Mouse (Mus musculus): Measurements from ENCODE around the gene Prr13. TPM values are rescaled to one million over a fixed set of nuclear protein-coding genes. Genes with fewer than 3 reads are reported as not detected.

The Prr13 gene
- polyA plus RNA-seq, 1 experiment: 56.7 TPM

DNA sequence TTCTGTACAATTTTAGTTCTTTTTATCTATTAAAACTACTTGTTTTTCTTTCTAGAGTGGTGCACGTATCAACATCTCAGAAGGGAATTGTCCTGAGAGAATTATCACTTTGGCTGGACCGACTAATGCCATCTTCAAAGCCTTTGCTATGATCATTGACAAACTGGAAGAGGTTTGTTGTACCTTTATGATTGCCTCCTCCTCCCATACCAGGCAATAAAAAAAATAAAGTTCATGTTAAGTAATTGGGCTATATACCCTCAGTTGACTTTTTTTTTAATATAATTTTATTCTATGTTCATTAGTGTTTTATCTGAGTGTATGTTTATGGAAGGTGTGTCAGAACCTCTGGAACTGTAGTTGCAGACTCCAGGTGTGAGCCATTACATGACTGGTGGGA lies 15.7 kb downstream of the Prr13 start:
- TF ChIP-seq GATA1 (IDR thresholded peaks at IDR 0.05; ENCODE audit: low read length): no peak

DNA sequence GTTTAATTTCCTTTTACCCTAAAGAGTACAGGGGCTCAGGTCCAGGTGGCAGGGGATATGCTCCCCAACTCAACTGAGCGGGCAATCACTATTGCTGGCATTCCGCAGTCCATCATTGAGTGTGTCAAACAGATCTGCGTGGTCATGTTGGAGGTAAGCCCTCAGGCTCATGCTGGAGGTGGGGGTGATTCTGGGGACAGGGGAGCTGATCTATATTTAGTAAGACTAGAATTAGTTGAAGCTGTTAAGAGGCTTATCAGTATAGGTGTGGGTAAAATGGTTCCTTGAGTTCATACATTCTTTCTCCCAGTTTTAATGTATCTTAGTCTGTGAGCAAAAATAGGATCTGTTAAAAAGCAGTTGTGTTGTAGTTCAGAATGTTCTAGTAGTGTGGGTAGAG lies 24.3 kb downstream of the Prr13 start:
- no peak for TF ChIP-seq GATA1 (IDR thresholded peaks at IDR 0.05; ENCODE audit: low read length)

DNA sequence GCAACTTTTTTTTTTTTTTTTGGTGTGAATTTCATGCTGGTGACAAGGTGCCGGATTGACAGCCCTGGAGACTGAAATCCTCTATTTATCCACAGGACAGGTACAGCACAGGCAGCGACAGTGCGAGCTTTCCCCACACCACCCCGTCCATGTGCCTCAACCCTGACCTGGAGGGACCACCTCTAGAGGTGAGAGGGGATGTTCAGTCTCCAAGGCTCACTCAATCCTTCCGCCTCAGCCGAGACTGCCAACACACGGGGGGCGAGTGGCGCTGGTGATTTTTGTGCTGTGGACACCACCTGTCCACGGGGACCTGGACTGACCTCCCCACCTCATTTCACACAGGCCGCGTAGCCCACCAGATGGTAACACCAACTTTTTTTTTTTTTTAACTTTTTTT lies 27.0 kb downstream of the Prr13 start:
- TF ChIP-seq GATA1 (IDR thresholded peaks at IDR 0.05; ENCODE audit: low read length): no peak

DNA sequence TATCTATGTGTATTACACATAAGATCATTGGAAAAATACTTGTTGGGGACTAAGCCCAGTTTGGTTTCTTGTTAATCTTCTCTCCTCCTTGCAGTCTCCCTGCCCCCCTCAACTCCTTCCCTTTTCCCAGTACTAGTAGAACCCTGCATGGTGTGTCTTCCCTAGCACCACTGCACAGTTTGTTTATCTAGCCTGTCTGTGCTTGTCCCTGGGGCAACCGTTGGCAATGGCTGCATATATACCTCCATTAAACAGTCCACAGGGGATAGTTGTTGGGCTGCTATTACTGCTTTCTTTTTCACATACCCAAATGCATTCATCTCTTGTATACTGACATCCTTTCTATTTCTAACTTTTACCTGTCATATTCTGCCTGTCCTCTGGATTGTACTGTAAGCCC lies 28.8 kb downstream of the Prr13 start:
- no peak for TF ChIP-seq GATA1 (IDR thresholded peaks at IDR 0.05; ENCODE audit: low read length)

- TF ChIP-seq GATA1 (IDR thresholded peaks at IDR 0.05; ENCODE audit: low read length): no peak
Measured at GRCm38 (mm10) chr15:102498322-102498721, 39.5 kb downstream of the Prr13 start.

GRCm38 (mm10) chr15:102499370-102499769 lies 40.5 kb downstream of the Prr13 start:
- TF ChIP-seq GATA1 (IDR thresholded peaks at IDR 0.05; ENCODE audit: low read length): no peak

GRCm38 (mm10) chr15:102499851-102500250 lies 41.0 kb downstream of the Prr13 start:
- TF ChIP-seq GATA1 (IDR thresholded peaks at IDR 0.05; ENCODE audit: low read length): no peak

DNA sequence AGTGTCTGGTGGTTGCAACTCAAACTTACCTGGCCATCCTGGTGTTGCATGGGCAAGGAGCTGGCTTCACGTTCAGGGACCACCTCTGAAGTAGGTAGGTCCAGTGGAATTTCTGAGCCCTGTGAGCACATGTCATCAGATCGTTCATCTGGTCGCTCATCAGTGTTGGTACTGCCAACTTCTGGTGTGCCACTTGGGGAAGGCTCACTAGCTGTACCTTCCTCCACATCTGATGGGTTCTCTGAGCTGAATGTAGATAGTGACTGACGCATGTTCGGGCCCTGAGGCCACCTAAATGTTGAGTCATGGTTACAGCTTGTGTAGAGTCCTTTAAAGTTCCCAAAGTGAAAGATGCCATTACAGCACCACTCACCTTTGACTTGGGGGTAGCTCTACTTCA lies 41.7 kb downstream of the Prr13 start:
- TF ChIP-seq GATA1 (IDR thresholded peaks at IDR 0.05; ENCODE audit: low read length): no peak

- no peak for TF ChIP-seq GATA1 (IDR thresholded peaks at IDR 0.05; ENCODE audit: low read length)
Measured at GRCm38 (mm10) chr15:102501084-102501814, 42.4 kb downstream of the Prr13 start.

DNA sequence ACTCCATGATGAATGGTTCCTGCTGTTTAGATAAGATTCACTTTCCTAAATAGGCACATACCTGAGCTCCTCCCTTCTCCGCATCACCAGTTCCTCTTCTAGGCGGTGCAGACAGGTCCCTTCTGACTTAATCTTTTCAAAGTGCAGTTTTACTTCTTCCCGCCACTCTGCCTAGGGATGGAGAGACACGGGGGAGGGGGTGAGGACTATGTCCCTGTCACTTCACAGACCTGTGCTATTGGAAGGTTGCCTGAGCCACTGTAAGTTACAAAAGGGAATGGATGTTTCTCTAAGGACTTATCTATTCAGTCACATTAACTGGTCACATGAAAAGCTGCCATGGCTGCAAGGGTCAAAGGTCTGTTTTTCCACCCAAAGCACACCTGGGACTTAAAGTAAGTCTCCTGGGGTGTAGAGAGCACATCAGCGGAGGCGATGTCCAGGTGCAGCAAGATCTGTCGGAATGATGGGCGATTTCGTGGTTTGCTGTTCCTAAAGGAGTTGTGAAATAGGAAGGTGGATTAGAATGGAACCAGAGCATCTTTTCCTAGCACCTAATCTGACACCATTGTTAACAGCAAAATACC lies 43.5 kb downstream of the Prr13 start:
- TF ChIP-seq GATA1 (IDR thresholded peaks at IDR 0.05; ENCODE audit: low read length): no peak

GRCm38 (mm10) chr15:102503447-102503846 lies 44.6 kb downstream of the Prr13 start, which contains the start of gene Gm10337:
Gene Gm10337 (plus strand): TSS chr15:102503722.
- no peak for TF ChIP-seq GATA1 (IDR thresholded peaks at IDR 0.05; ENCODE audit: low read length)

GRCm38 (mm10) chr15:102503924-102504782 lies 45.3 kb downstream of the Prr13 start:
- no peak for TF ChIP-seq GATA1 (IDR thresholded peaks at IDR 0.05; ENCODE audit: low read length)

- no peak for TF ChIP-seq GATA1 (IDR thresholded peaks at IDR 0.05; ENCODE audit: low read length)
Measured at GRCm38 (mm10) chr15:102505073-102505769, 46.4 kb downstream of the Prr13 start.

GRCm38 (mm10) chr15:102505770-102506463 lies 47.1 kb downstream of the Prr13 start:
- no peak for TF ChIP-seq GATA1 (IDR thresholded peaks at IDR 0.05; ENCODE audit: low read length)

DNA sequence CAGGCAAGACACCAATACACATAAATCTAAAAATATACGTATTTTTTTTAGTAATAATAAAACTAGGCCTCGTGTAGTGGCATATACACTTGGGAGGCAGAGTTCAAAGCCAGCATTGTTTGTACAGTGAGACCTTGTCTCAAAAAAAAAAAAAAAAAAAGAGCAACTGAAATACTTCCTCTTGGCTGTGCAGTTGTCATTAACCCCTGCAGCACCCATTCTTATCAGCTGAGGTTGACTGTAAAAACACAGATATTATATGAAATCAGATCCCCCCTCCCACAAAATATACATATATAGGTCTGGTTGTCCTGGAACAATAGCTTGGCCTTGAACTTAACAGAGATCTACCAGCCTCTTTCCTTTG lies 47.6 kb downstream of the Prr13 start:
- no peak for TF ChIP-seq GATA1 (IDR thresholded peaks at IDR 0.05; ENCODE audit: low read length)

All from G1E-ER4 (cell line).